Mouse (Mus musculus) C2C12 (cell line): ENCODE measurements at regions not wholly inside any gene's neighbourhood (a gene's known extent, or its start where the extent isn't known, plus 50 kb on each side); places are given as distances from the start of the nearest gene placed in this dataset.
A peak's percentile ranks its signal among the peaks of the same experiment; 100 is the strongest.

Source experiments
- H3K27me3 ChIP-seq: one replicate; pipeline ENCODE4 v1.6.1; 2011; ENCODE audit not compliant: control insufficient read depth, insufficient read depth, insufficient read length
- H3K36me3 ChIP-seq: one replicate; pipeline ENCODE4 v1.6.1; 2011; ENCODE audit not compliant: control insufficient read depth, insufficient read depth
- H3K4me3 ChIP-seq: one replicate; pipeline ENCODE4 v1.5.1; 2011; ENCODE audit warnings: mild to moderate bottlenecking, control low read depth; ENCODE audit not compliant: poor library complexity, insufficient read depth, severe bottlenecking
- H3K79me2 ChIP-seq: one replicate; pipeline ENCODE4 v1.6.1; 2011; ENCODE audit not compliant: control insufficient read depth, insufficient read depth
- H3K79me3 ChIP-seq: one replicate; pipeline ENCODE4 v1.6.1; 2011; ENCODE audit warnings: low read depth, control low read depth
- H3ac ChIP-seq: one replicate; pipeline ENCODE3; 2011; ENCODE audit warnings: low read depth; ENCODE audit not compliant: control insufficient read depth, insufficient read length
- CEBPB ChIP-seq: IDR thresholded peaks from one replicate; pipeline ENCODE4 v1.6.1; 2011; ENCODE audit warnings: low read depth, mild to moderate bottlenecking, control low read depth, moderate library complexity
- CTCF ChIP-seq: IDR thresholded peaks from one replicate; pipeline ENCODE4 v1.5.1; 2011; ENCODE audit not compliant: control insufficient read depth, insufficient read depth, insufficient read length
- FOSL1 ChIP-seq: IDR thresholded peaks from one replicate; pipeline ENCODE4 v1.8.0; 2011; ENCODE audit warnings: mild to moderate bottlenecking, low read length; ENCODE audit not compliant: poor library complexity, insufficient read depth, severe bottlenecking
- MAX ChIP-seq: IDR thresholded peaks from one replicate; pipeline ENCODE4 v1.6.1; 2011; ENCODE audit warnings: mild to moderate bottlenecking, control low read depth
- MYOD1 ChIP-seq: IDR thresholded peaks from one replicate; pipeline ENCODE4 v1.6.1; 2011; ENCODE audit warnings: low read depth; ENCODE audit not compliant: control insufficient read depth, insufficient read length
- MYOG ChIP-seq: IDR thresholded peaks from one replicate; pipeline ENCODE4 v1.6.1; 2011; ENCODE audit not compliant: control insufficient read depth, insufficient read length; ENCODE audit errors: extremely low read depth
- USF1 ChIP-seq: IDR thresholded peaks from one replicate; pipeline ENCODE4 v1.6.1; 2011; ENCODE audit warnings: low read depth, mild to moderate bottlenecking, control low read depth, moderate library complexity

- H3K36me3 ChIP-seq: no peaks in the 10 kb centered on the region
- H3K27me3 ChIP-seq: no peaks in the 10 kb centered on the region
- no peak for TF ChIP-seq MYOG
- no peak for TF ChIP-seq MAX
- no peak for TF ChIP-seq FOSL1
- no peak for TF ChIP-seq CTCF
- no peak for TF ChIP-seq CEBPB
- TF ChIP-seq USF1: no peak
- no peak for TF ChIP-seq MYOD1
- no peaks in the 10 kb centered on the region for H3K79me2 ChIP-seq
- no peak overlapping the region for H3K4me3 ChIP-seq
- H3K79me3 ChIP-seq: no peaks in the 10 kb centered on the region
- H3ac ChIP-seq: no peak overlapping the region
Measured at GRCm38 (mm10) chr11:12837920-12838319, 373.2 kb upstream of the Cobl start.

- TF ChIP-seq CEBPB (no peak), MAX (no peak), FOSL1 (no peak), MYOD1 (no peak), CTCF (no peak), MYOG (no peak)
- H3K79me3 ChIP-seq: no peaks in the 10 kb centered on the region
Measured at GRCm38 (mm10) chr11:12837387-12837786, 372.6 kb upstream of the Cobl start.

GRCm38 (mm10) chr11:12836387-12836786 lies 371.6 kb upstream of the Cobl start:
- TF ChIP-seq FOSL1 (no peak), MYOG (no peak), MYOD1 (no peak), CTCF (no peak), MAX (no peak), CEBPB (no peak), USF1 (no peak)
- no peaks in the 10 kb centered on the region for H3K27me3 ChIP-seq
- no peak overlapping the region for H3K4me3 ChIP-seq
- no peak overlapping the region for H3ac ChIP-seq
- H3K36me3 ChIP-seq: no peaks in the 10 kb centered on the region
- no peaks in the 10 kb centered on the region for H3K79me2 ChIP-seq
- no peaks in the 10 kb centered on the region for H3K79me3 ChIP-seq

More at GRCm38 (mm10) chr11:12837387-12837786, 372.6 kb upstream of the Cobl start:
- Histone ChIP-seq H3K4me3 (no peak overlapping the region), H3K36me3 (no peaks in the 10 kb centered on the region), H3K27me3 (no peaks in the 10 kb centered on the region), H3K79me2 (no peaks in the 10 kb centered on the region), H3ac (no peak overlapping the region)

- H3K4me3 ChIP-seq: no peak overlapping the region
- H3K27me3 ChIP-seq: no peaks in the 10 kb centered on the region
- no peaks in the 10 kb centered on the region for H3K36me3 ChIP-seq
- H3ac ChIP-seq: no peak overlapping the region
- H3K79me2 ChIP-seq: no peaks in the 10 kb centered on the region
- H3K79me3 ChIP-seq: no peaks in the 10 kb centered on the region
- no peak for TF ChIP-seq FOSL1
- TF ChIP-seq MYOD1: no peak
- no peak for TF ChIP-seq CEBPB
- TF ChIP-seq MYOG: no peak
- no peak for TF ChIP-seq CTCF
- TF ChIP-seq USF1: no peak
- no peak for TF ChIP-seq MAX
Measured at GRCm38 (mm10) chr11:12812021-12812420, 347.3 kb upstream of the Cobl start.

GRCm38 (mm10) chr11:12810949-12811881 lies 346.5 kb upstream of the Cobl start:
- Histone ChIP-seq H3K4me3 (no peak overlapping the region), H3K36me3 (no peaks in the 10 kb centered on the region), H3ac (peak overlapping the region; percentile 32), H3K27me3 (no peaks in the 10 kb centered on the region), H3K79me3 (no peaks in the 10 kb centered on the region), H3K79me2 (no peaks in the 10 kb centered on the region)
- TF ChIP-seq CEBPB: no peak
- TF ChIP-seq MYOD1: no peak
- no peak for TF ChIP-seq FOSL1
- TF ChIP-seq USF1: no peak
- no peak for TF ChIP-seq CTCF
